In genomic region chr15:102028040-102028439, GRCm38 (mm10) we compare ENCODE assay signal across 8 mouse cellular contexts. TPM values are rescaled to one million over a fixed set of nuclear protein-coding genes. Genes with fewer than 3 reads are reported as not detected.
DNase-seq lines count a peak whose midpoint lies in the region; ATAC-seq lines count a peak whose summit lies in the region.

TSS of gene Krt18 (plus strand) at chr15:102028180.

- H3K4me3 ChIP-seq in heart, embryonic 13.5 days, result peak within 1 kb of the TSS; percentile 55
- H3K4me3 ChIP-seq in erythroblast, embryonic 14.5 days (replicated peaks), result peak within 1 kb of the TSS; percentile 55
- H3K4me3 ChIP-seq in kidney, embryonic 16.5 days (ENCODE audit: low read length), result peak within 1 kb of the TSS; percentile 49

- H3K27me3 ChIP-seq in heart, embryonic 13.5 days (replicated peaks), result peaks cover 19% of the 10 kb centered on the region
- H3K27me3 ChIP-seq in erythroblast, embryonic 14.5 days (ENCODE audit: control insufficient read depth), result peaks cover 48% of the 10 kb centered on the region
- peaks cover 9% of the 10 kb centered on the region; the same call in 1 of the 2 replicates for H3K27me3 ChIP-seq in kidney, embryonic 16.5 days (ENCODE audit: insufficient read depth, low read length)

- peaks cover 45% of the 10 kb centered on the region for H3K4me1 ChIP-seq in heart, embryonic 13.5 days
- peaks cover 7% of the 10 kb centered on the region for H3K4me1 ChIP-seq in erythroblast, embryonic 14.5 days (ENCODE audit: control insufficient read depth)
- H3K4me1 ChIP-seq in kidney, embryonic 16.5 days (ENCODE audit: insufficient read depth, low read length), result peaks cover 28% of the 10 kb centered on the region

- peak within 1 kb of the TSS; percentile 81 for H3K9ac ChIP-seq in heart, embryonic 13.5 days
- peak within 1 kb of the TSS; percentile 66 for H3K9ac ChIP-seq in kidney, embryonic 16.5 days (replicated peaks; ENCODE audit: low read length)

- H3K9me3 ChIP-seq in heart, embryonic 13.5 days, result no peaks in the 10 kb centered on the region
- no peaks in the 10 kb centered on the region for H3K9me3 ChIP-seq in erythroblast, embryonic 14.5 days (ENCODE audit: control insufficient read depth, low read length)
- no peaks in the 10 kb centered on the region for H3K9me3 ChIP-seq in kidney, embryonic 16.5 days (ENCODE audit: low read length)

- peak within 1 kb of the TSS; percentile 8; the same call in 1 of the 2 replicates for H3K27ac ChIP-seq in heart, embryonic 13.5 days (replicated peaks)
- H3K27ac ChIP-seq in kidney, embryonic 16.5 days (ENCODE audit: low read length), result peak within 1 kb of the TSS; percentile 37; the same call in 1 of the 2 replicates

- WGBS in heart, embryonic 13.5 days, result under 1% methylated on average over 28 of the region's 28 CpGs
- under 1% methylated on average over 28 of the region's 28 CpGs for WGBS in kidney, embryonic 16.5 days

- no peak for DNase-seq in heart, adult 18-20 months
- DNase-seq in lung, postnatal 36 days, result peak; percentile 69
- peak; percentile 64 for DNase-seq in thymus, postnatal 4 days
- no peak for DNase-seq in spleen, postnatal 10 days (ENCODE audit: low spot score in 2 of 2)
- DNase-seq in cerebellum, postnatal 14 days, result no peak

- H3K36me3 ChIP-seq in heart, embryonic 13.5 days, result peaks cover 13% of the 10 kb centered on the region
- peaks cover 2% of the 10 kb centered on the region; the same call in 1 of the 2 replicates for H3K36me3 ChIP-seq in erythroblast, embryonic 14.5 days (ENCODE audit: control insufficient read depth)
- peaks cover 5% of the 10 kb centered on the region; the same call in 1 of the 2 replicates for H3K36me3 ChIP-seq in kidney, embryonic 16.5 days (ENCODE audit: insufficient read depth, low read length)

- ATAC-seq in heart, embryonic 13.5 days (ENCODE audit: extremely low read depth, insufficient number of reproducible peaks, low FRiP score, low TSS enrichment), result no peak
- peak; percentile 37; the same call in 1 of the 2 replicates for ATAC-seq in kidney, embryonic 16.5 days (ENCODE audit: low FRiP score, low TSS enrichment)

- peak within 1 kb of the TSS; percentile 75 for H3K4me2 ChIP-seq in heart, embryonic 13.5 days
- peak within 1 kb of the TSS; percentile 60 for H3K4me2 ChIP-seq in kidney, embryonic 16.5 days (replicated peaks; ENCODE audit: low read depth, low read length)

RNA-seq across cellular contexts. Expression of gene Krt18, which starts in this region (rescaled TPM):
- polyA plus RNA-seq in heart, embryonic 13.5 days (2015; fragmentation: Nextera tagmentation; extraction: Ambion mirVana), result 34.6 and 36.0 TPM in 2 replicates
- total RNA-seq in heart, adult 18-20 months (2021), result 1 to 10 TPM; 2.8 to 3.7 TPM
- polyA plus RNA-seq in erythroblast, embryonic 14.5 days (2012), result 0.13 TPM in 1 of 2 replicates, not detected in the other
- polyA plus RNA-seq in kidney, embryonic 16.5 days (2015; fragmentation: Nextera tagmentation; extraction: Ambion mirVana), result 216 and 223 TPM in 2 replicates

Comparison
In these comparisons a context has a peak if more than half of its experiments do, and no peak if none do; other contexts are left out.
1. RNA of gene Krt18 (polyA plus RNA-seq): 216 to 223 TPM in kidney, embryonic 16.5 days and 34.6 to 36.0 TPM in heart, embryonic 13.5 days; 0.13 TPM in erythroblast, embryonic 14.5 days; every median in the first group is over 10 times any median in the second.
2. DNase-seq: peak in lung, postnatal 36 days (single experiment) and thymus, postnatal 4 days (single experiment); none in heart, adult 18-20 months (0 of 2), spleen, postnatal 10 days (0 of 2) and cerebellum, postnatal 14 days (0 of 2).
3. Peak in every context shown above with its lines, with median percentiles within 50 percentile points of each other: H3K4me3 ChIP-seq.